Mouse (Mus musculus) spleen, adult 2 months (tissue): ENCODE data around the gene Sec23b.

Source experiments
- CTCF ChIP-seq: fragments of 200-500 bp; IDR thresholded peaks from 2 replicates; pipeline ENCODE4 v1.5.1; 2011; ENCODE audit warnings: mild to moderate bottlenecking, inconsistent platforms; ENCODE audit not compliant: insufficient read depth, insufficient read length, insufficient replicate concordance; ENCODE audit errors: extremely low read depth
- POLR2A ChIP-seq: fragments of 200-500 bp; IDR thresholded peaks from 2 replicates; pipeline ENCODE4 v1.6.1; 2011; ENCODE audit warnings: low read depth, low read length, inconsistent platforms

- TF ChIP-seq POLR2A: no peak
- no peak for TF ChIP-seq CTCF
These were observed 81.2 kb downstream of the Sec23b start for GRCm38 (mm10) chr2:144637204-144637603.
